Mouse (Mus musculus) E14TG2a.4 (cell line): ENCODE measurements around the gene Pla2g1b.

Experiments used
- H3K27me3 ChIP-seq: 2 replicates; pipeline ENCODE4 v1.6.1; 2014; ENCODE audit warnings: low read length, control low read depth; ENCODE audit not compliant: insufficient read depth
- H3K36me3 ChIP-seq: 2 replicates; pipeline ENCODE4 v1.6.1; 2014; ENCODE audit warnings: low read length, control low read depth; ENCODE audit not compliant: insufficient read depth
- H3K4me1 ChIP-seq: replicated peaks from 2 replicates; pipeline ENCODE4 v1.6.1; 2014; ENCODE audit warnings: low read depth, low read length, control low read depth
- H3K4me3 ChIP-seq: replicated peaks from 2 replicates; pipeline ENCODE4 v1.5.1; 2014; ENCODE audit warnings: mild to moderate bottlenecking, low read length
- H3K9me3 ChIP-seq: 2 replicates; pipeline ENCODE4 v1.6.1; 2014; ENCODE audit warnings: low read length, control low read depth
- CTCF ChIP-seq: conservative IDR thresholded peaks from 2 replicates; pipeline ENCODE4 v1.5.1; 2014; ENCODE audit warnings: low read length
- NANOG ChIP-seq: IDR thresholded peaks from 2 replicates; pipeline ENCODE4 v1.6.1; 2014; ENCODE audit warnings: borderline replicate concordance, low read length, mixed read lengths
- POU5F1 ChIP-seq: IDR thresholded peaks from 2 replicates; pipeline ENCODE4 v1.6.1; 2014; ENCODE audit warnings: low read length, borderline replicate concordance

Gene Pla2g1b

GRCm38 (mm10) chr5:115476107-115476727, 10.2 kb downstream of the Pla2g1b start:
- no peaks in the 10 kb centered on the region for H3K27me3 ChIP-seq
- peaks cover 83% of the 10 kb centered on the region for H3K4me1 ChIP-seq
- H3K9me3 ChIP-seq: no peaks in the 10 kb centered on the region
- peaks cover 52% of the 10 kb centered on the region for H3K36me3 ChIP-seq
- peak overlapping the region; percentile 75 for H3K4me3 ChIP-seq
- no peak for TF ChIP-seq CTCF
- no peak for TF ChIP-seq NANOG
- peak; percentile 90 for TF ChIP-seq POU5F1

DNA sequence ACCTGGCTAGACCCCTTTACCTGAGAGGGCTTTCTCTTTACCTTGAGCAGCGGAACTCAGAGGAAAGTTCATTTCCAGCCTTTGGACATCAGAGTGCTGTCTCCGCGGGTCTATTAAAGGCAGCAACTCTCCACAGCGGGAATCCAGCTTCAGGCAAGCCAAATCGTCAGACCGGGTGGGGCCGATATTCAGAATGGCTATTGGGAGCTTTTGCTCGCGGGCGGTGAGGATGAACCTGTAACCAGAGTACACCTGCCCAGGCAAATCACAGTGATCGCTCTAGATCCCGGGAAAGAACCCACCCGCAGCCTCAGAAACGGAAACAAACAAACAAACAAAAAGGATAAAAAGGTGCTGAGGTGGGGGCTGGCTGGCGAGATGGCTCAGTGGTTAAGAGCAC, 13.5 kb downstream of the Pla2g1b start:
- Histone ChIP-seq H3K4me1 (peaks cover 79% of the 10 kb centered on the region), H3K36me3 (peaks cover 18% of the 10 kb centered on the region), H3K4me3 (peak overlapping the region; percentile 77), H3K9me3 (no peaks in the 10 kb centered on the region), H3K27me3 (peaks cover 6% of the 10 kb centered on the region)
- TF ChIP-seq POU5F1: no peak
- TF ChIP-seq NANOG: 0 out of 2 replicates have a peak, but pooled peaks have one; percentile 18
- no peak for TF ChIP-seq CTCF

DNA sequence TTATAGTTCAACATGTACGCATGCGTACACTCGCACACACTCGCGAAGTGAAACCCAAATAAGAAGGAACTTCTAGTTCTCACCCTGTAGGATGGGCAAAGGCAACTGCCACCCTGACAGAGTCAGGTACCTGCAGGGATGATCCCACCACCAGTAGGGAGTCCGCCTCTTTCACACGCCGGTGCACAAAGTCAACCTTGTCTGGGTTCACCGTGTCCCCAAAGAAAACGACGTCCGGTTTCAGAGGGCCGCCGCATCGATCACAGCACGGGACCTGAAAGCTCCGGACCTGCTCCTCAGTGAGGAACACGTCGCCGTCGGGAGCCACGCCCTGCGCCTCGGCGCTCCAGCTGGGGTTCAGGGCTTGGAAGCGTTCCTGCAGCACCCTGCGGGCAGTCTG, 14.0 kb downstream of the Pla2g1b start:
- no peak for TF ChIP-seq CTCF
- TF ChIP-seq POU5F1: no peak
- TF ChIP-seq NANOG: no peak
- H3K9me3 ChIP-seq: no peaks in the 10 kb centered on the region
- peak overlapping the region; percentile 77 for H3K4me3 ChIP-seq
- H3K36me3 ChIP-seq: peaks cover 13% of the 10 kb centered on the region
- H3K4me1 ChIP-seq: peaks cover 79% of the 10 kb centered on the region
- peaks cover 6% of the 10 kb centered on the region for H3K27me3 ChIP-seq

DNA sequence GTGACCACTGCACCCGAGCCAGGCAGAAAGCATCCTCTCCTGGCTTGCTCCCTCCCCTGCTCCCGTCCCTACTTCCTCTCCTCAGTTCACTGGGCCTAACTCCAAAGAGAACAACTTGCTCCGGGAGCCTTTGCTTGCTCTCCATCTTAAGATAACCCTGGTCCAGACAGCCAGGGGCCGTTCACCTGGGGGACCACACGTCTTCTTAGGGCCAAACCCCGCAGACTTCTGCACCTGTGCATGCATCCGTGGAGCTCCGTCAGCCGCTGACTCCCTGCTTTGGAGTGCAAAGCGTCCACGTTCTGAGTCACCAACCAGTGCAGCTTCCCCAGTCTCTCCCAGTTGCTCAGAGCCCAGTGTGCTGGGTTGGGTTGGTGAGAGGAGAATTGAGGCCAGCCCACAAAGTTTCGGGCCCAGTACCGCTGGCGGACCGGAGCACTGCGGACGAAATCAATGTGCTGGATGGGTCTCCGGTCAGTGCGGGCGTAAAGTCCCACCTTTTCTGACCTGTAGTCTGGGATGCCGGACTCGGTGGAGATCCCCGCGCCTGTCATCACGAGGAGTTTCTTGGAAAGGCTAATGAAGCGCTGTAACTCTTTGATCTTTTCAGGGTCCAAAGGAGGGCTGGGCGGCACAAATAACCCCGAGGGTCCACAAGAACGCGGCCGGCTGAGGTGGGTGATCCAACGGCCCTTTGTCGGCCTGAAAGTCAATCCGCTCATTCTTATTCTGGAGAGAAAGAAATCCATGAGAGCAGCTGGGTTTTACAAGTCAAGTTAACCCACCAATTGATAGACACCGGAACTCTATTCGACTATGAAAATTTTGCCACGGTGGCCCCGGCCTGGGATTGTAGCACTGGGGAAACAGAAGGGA, 16.6 kb downstream of the Pla2g1b start:
- Histone ChIP-seq H3K36me3 (peaks cover 6% of the 10 kb centered on the region), H3K4me1 (peaks cover 73% of the 10 kb centered on the region), H3K4me3 (peak overlapping the region; percentile 74), H3K9me3 (no peaks in the 10 kb centered on the region), H3K27me3 (peaks cover 6% of the 10 kb centered on the region)
- TF ChIP-seq NANOG (no peak), CTCF (no peak), POU5F1 (no peak)

GRCm38 (mm10) chr5:115483385-115483784, 17.3 kb downstream of the Pla2g1b start:
- peak overlapping the region; percentile 74 for H3K4me3 ChIP-seq
- no peak for TF ChIP-seq POU5F1
- no peak; the same call in 1 of the 2 replicates for TF ChIP-seq CTCF
- TF ChIP-seq NANOG: no peak
- H3K27me3 ChIP-seq: peaks cover 8% of the 10 kb centered on the region
- peaks cover 69% of the 10 kb centered on the region for H3K4me1 ChIP-seq
- no peaks in the 10 kb centered on the region; the same call in 1 of the 2 replicates for H3K36me3 ChIP-seq
- no peaks in the 10 kb centered on the region for H3K9me3 ChIP-seq

GRCm38 (mm10) chr5:115483947-115484920, 18.2 kb downstream of the Pla2g1b start, which contains the start of gene Sirt4:
TSS of gene Sirt4 (minus strand) at chr5:115484725.
- H3K9me3 ChIP-seq: no peaks in the 10 kb centered on the region
- H3K4me1 ChIP-seq: peaks cover 74% of the 10 kb centered on the region
- peak within 1 kb of the TSS; percentile 74 for H3K4me3 ChIP-seq
- no peak for TF ChIP-seq POU5F1
- TF ChIP-seq CTCF: no peak
- no peak for TF ChIP-seq NANOG
- H3K27me3 ChIP-seq: peaks cover 8% of the 10 kb centered on the region
- H3K36me3 ChIP-seq: no peaks in the 10 kb centered on the region; the same call in 1 of the 2 replicates

DNA sequence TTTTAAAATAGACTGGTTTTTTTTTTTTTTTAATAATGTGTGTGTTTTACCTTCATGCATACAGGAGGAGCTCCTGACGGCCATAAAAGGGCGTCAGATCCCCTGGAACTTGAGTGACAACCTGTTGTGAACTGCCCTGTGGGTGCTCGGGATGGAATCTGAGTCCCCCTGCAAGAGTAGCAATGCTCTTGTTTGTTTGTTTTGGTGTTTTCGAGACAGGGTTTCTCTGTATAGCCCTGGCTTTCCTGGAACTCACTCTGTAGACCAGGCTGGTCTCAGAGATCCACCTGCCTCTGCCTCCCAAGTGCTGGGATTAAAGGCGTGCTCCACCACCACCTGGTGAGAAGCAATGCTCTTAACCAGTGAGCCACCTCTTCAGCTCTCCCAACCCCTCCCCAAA, 18.9 kb downstream of the Pla2g1b start:
- H3K4me1 ChIP-seq: peaks cover 67% of the 10 kb centered on the region
- H3K9me3 ChIP-seq: no peaks in the 10 kb centered on the region
- H3K36me3 ChIP-seq: no peaks in the 10 kb centered on the region; the same call in 1 of the 2 replicates
- peak overlapping the region; percentile 74 for H3K4me3 ChIP-seq
- peaks cover 8% of the 10 kb centered on the region for H3K27me3 ChIP-seq
- TF ChIP-seq CTCF (no peak), NANOG (no peak), POU5F1 (no peak)
